Mouse (Mus musculus) ES-E14 (cell line): ENCODE results near the gene Zfp568. TPM values are rescaled to one million over a fixed set of nuclear protein-coding genes. Genes with fewer than 3 reads are reported as not detected.
A peak's percentile ranks its signal among the peaks of the same experiment; 100 is the strongest.

Experiments
- DNase-seq: peaks from one replicate; pipeline ENCODE4 v3.0.0-alpha.2; 2013; ENCODE audit warnings: low read depth, low spot score
- H3K27ac ChIP-seq: 2 replicates; pipeline ENCODE4 v1.5.1; 2012; ENCODE audit warnings: low read depth, mild to moderate bottlenecking, low read length, moderate library complexity, mixed read lengths; ENCODE audit not compliant: poor library complexity, insufficient read depth, severe bottlenecking
- H3K36me3 ChIP-seq: 2 replicates; pipeline ENCODE4 v1.6.1; 2012; ENCODE audit warnings: mild to moderate bottlenecking, low read length, moderate library complexity, mixed read lengths; ENCODE audit not compliant: control insufficient read depth, poor library complexity, insufficient read depth, severe bottlenecking
- H3K4me1 ChIP-seq, 2 experiments: fragments of 150-350 bp in 1 of 2; sonication (generic) in 1 of 2; 2 replicates each; pipeline ENCODE4 v1.6.1; 2012; ENCODE audit warnings: low read length in 2 of 2, mild to moderate bottlenecking in 1 of 2, mixed read lengths in 1 of 2; ENCODE audit not compliant: control insufficient read depth in 2 of 2, insufficient read depth in 2 of 2, poor library complexity in 1 of 2
- H3K4me3 ChIP-seq, 2 experiments: fragments of 150-350 bp in 1 of 2; sonication (generic) in 1 of 2; 2 replicates each; pipeline ENCODE4 v1.5.1; 2012; ENCODE audit warnings: low read length in 2 of 2, low read depth in 1 of 2, mild to moderate bottlenecking in 1 of 2, mixed read lengths in 1 of 2; ENCODE audit not compliant: insufficient read depth in 1 of 2, poor library complexity in 1 of 2, severe bottlenecking in 1 of 2
- H3K9ac ChIP-seq: 2 replicates; pipeline ENCODE4 v1.6.1; 2012; ENCODE audit warnings: low read depth, mild to moderate bottlenecking, low read length, mixed read lengths; ENCODE audit not compliant: poor library complexity, insufficient read depth, severe bottlenecking
- H3K9me3 ChIP-seq: fragments of 150-350 bp; sonication (generic); 2 replicates; pipeline ENCODE4 v1.6.1; 2012; ENCODE audit warnings: low read depth, mild to moderate bottlenecking, low read length; ENCODE audit not compliant: control insufficient read depth, insufficient read depth
- CHD2 ChIP-seq: IDR thresholded peaks from 2 replicates; pipeline ENCODE4 v1.6.1; 2014; ENCODE audit warnings: mild to moderate bottlenecking, low read depth, low read length, inconsistent platforms
- HCFC1 ChIP-seq: IDR thresholded peaks from 2 replicates; pipeline ENCODE4 v1.6.1; 2012; ENCODE audit warnings: low read length, inconsistent platforms, borderline replicate concordance; ENCODE audit not compliant: insufficient read depth
- MAFK ChIP-seq: IDR thresholded peaks from 2 replicates; pipeline ENCODE4 v1.6.1; 2014; ENCODE audit warnings: mild to moderate bottlenecking, low read depth, low read length, inconsistent platforms; ENCODE audit not compliant: insufficient read depth
- ZC3H11A ChIP-seq: IDR thresholded peaks from 2 replicates; pipeline ENCODE4 v1.6.1; 2012; ENCODE audit warnings: low read depth, mild to moderate bottlenecking, inconsistent platforms, low read length, borderline replicate concordance
- ZNF384 ChIP-seq: IDR thresholded peaks from 2 replicates; pipeline ENCODE4 v1.6.1; 2012; ENCODE audit warnings: low read depth, low read length, inconsistent platforms
- in situ Hi-C, 2 experiments: fragments of 600-800 bp; cut with MboI; formaldehyde crosslinking; loops; one replicate each; pipeline ENCODE4 v1.15.1; 2025; ENCODE audit warnings: low sequenced_read_pairs in 2 of 2, inconsistent platforms in 1 of 2; ENCODE audit not compliant: unreplicated experiment in 2 of 2
- total RNA-seq: library from RNA; depleted of rRNA; stranded (reverse); fragments of 300-350 nt; gene quantifications from 2 replicates; pipeline ENCODE4 v1.2.3, GENCODE M21; 2012

The Zfp568 gene
- total RNA-seq, 1 experiment: 126 TPM

DNA sequence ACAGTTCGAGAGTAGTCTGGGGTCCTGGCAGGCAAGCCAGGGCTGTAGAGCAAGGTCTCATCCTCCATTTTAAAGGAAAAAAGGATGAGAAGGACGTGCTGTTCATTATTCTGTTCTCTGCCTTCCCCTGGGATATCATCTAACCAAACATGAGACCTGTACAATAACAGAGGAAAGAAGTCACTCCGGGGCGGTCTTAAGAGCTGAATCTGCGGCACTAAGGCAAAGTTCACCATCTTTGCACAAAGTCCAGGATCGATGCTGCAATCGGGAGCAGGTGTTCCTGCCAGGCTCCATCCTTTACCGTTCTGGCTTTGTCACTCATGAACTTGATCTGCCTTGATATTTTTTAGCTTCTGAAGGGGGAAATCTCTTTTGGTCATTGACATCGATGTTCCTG, 13.1 kb upstream of the Zfp568 start:
- in situ Hi-C loops: no loop called here

GRCm38 (mm10) chr7:29980761-29981160, 3.0 kb upstream of the Zfp568 start:
- Histone ChIP-seq H3K4me1 (peaks cover 3 to 15% of the 10 kb centered on the region in 2 experiments; a peak in 3 of 4 replicates), H3K4me3 (no peak overlapping the region), H3K27ac (peak overlapping the region; percentile 100), H3K9ac (no peak overlapping the region), H3K36me3 (peaks cover under 1% of the 10 kb centered on the region; the same call in 1 of the 2 replicates), H3K9me3 (no peaks in the 10 kb centered on the region)
- TF ChIP-seq MAFK (no peak), HCFC1 (no peak), ZNF384 (no peak), ZC3H11A (no peak), CHD2 (no peak)
- in situ Hi-C loops: no loop called here
- DNase-seq: no peak

More for the DNA sequence above, 13.1 kb upstream of the Zfp568 start:
- Histone ChIP-seq H3K4me1 (peaks cover 5% of the 10 kb centered on the region in 2 experiments; a peak in 2 of 4 replicates), H3K9ac (peak overlapping the region; percentile 21; the same call in 1 of the 2 replicates), H3K36me3 (no peaks in the 10 kb centered on the region), H3K4me3 (peak overlapping the region; percentile 10 to 54; a peak in 2 of 4 replicates), H3K27ac (peak overlapping the region; percentile 8; the same call in 1 of the 2 replicates), H3K9me3 (no peaks in the 10 kb centered on the region)
- DNase-seq: no peak
- TF ChIP-seq ZNF384 (no peak), ZC3H11A (no peak), MAFK (no peak), CHD2 (no peak), HCFC1 (no peak)

DNA sequence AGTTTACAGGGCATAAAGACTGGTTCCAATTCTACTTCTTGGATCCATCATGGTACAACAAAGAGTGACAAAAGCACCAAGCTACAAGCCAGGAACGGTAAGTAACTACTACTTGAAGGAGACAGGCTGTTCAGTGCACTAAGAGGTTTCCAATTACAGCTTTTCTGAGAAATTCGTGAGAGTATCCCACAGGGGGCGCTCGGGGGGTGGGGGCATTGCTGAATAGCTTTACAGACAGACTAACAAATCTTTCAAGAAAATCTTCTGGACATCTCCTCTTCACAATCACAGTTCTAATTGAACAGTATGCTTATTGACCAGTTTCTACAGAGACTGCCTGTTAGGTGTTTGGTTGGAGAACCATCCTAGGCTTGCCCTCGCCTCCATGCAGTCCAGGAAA, 2.3 kb upstream of the Zfp568 start:
- Histone ChIP-seq H3K4me1 (peaks cover 4 to 21% of the 10 kb centered on the region in 2 experiments), H3K9me3 (no peaks in the 10 kb centered on the region), H3K27ac (peak overlapping the region; percentile 100), H3K9ac (0 out of 2 replicates have a peak overlapping the region, but pooled peaks have one; percentile 28), H3K4me3 (0 out of 4 replicates have a peak overlapping the region, but pooled peaks have one; percentile 4 to 31), H3K36me3 (peaks cover 5% of the 10 kb centered on the region; the same call in 1 of the 2 replicates)
- no peak for TF ChIP-seq CHD2
- no peak for TF ChIP-seq MAFK
- no peak for TF ChIP-seq ZC3H11A
- no peak for TF ChIP-seq ZNF384
- no peak for TF ChIP-seq HCFC1
- in situ Hi-C loops: no loop called here
- DNase-seq: peak; percentile 68

DNA sequence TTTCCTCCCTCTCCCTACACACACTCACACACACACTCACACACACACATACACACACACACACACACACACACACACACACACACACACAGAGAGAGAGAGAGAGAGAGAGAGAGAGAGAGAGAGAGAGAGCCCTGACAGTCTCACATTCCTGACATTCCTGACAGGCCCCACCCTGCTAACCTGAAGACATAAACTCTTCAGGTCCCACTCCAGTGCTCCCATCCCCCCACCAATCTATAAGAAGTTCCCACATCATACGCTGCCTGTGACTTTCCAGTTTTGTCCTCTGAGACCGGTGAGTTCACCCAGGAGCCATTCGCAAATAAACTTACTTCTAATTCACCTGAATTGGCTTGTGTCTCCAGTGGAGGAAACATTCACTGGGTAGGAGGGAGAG, 1.9 kb upstream of the Zfp568 start:
- peak overlapping the region; percentile 31 to 57 for H3K4me3 ChIP-seq
- peaks cover 4 to 22% of the 10 kb centered on the region in 2 experiments for H3K4me1 ChIP-seq
- no peaks in the 10 kb centered on the region for H3K9me3 ChIP-seq
- H3K27ac ChIP-seq: peak overlapping the region; percentile 100
- TF ChIP-seq CHD2 (peak; percentile 80), ZNF384 (no peak), HCFC1 (peak; percentile 72; the same call in 1 of the 2 replicates), MAFK (0 out of 2 replicates have a peak, but pooled peaks have one; percentile 8)
- in situ Hi-C loops: no loop called here
- peak; percentile 77 for DNase-seq
- peak overlapping the region; percentile 49; the same call in 1 of the 2 replicates for H3K9ac ChIP-seq
- H3K36me3 ChIP-seq: peaks cover 6% of the 10 kb centered on the region
